Mouse (Mus musculus) heart, postnatal 0 days (tissue): ENCODE measurements around the gene Helb.

ENCODE experiments used
- CTCF ChIP-seq: IDR thresholded peaks from 2 replicates; pipeline ENCODE4 v1.5.1; 2016; ENCODE audit warnings: antibody characterized with exemption, control low read depth, low read depth
- EP300 ChIP-seq: IDR thresholded peaks from 2 replicates; pipeline ENCODE4 v1.6.1; 2016; ENCODE audit warnings: antibody characterized with exemption, low read depth

- no peak for TF ChIP-seq CTCF
- no peak for TF ChIP-seq EP300
These were observed 12.0 kb downstream of the Helb start for GRCm38 (mm10) chr10:120100806-120101205.
